Mouse (Mus musculus) liver, embryonic 14.5 days (tissue): Measurements from ENCODE around the gene Trmt61a.

Experiments used
- CTCF ChIP-seq: IDR thresholded peaks from 2 replicates; pipeline ENCODE4 v1.5.1; 2016; ENCODE audit warnings: antibody characterized with exemption, low read depth, control low read depth
- EP300 ChIP-seq: IDR thresholded peaks from 2 replicates; pipeline ENCODE4 v1.6.1; 2016; ENCODE audit warnings: antibody characterized with exemption, low read depth

GRCm38 (mm10) chr12:111682806-111683205 lies 4.9 kb downstream of the Trmt61a start:
- TF ChIP-seq CTCF (no peak), EP300 (no peak)
